Mouse (Mus musculus) cerebellum, adult 9-11 months (tissue): Measurements from ENCODE around the gene Sdhb.

Experiments
- DNase-seq: peaks from one replicate; pipeline ENCODE4 v3.0.0; 2022

The Sdhb gene

DNA sequence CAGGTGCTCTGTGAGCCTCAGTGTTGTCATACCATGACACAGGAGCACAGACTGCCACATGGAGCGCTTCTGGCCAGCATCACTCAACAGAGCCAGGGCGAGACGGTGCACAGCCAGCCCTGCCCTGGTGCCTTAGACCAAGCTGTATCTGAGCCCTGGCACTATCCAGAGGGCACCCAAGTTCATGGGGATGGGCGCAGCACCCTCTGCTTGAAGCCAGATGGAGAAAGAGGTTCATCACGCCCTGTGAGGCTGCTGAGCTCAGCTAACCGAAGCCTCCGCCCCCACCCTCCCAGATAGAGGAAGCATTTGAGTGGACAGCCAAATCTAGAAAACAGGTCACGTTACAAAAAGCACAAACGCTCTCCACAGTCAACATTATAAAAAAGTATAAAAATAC lies 55.3 kb downstream of the Sdhb start:
- peak; percentile 39 for DNase-seq

DNA sequence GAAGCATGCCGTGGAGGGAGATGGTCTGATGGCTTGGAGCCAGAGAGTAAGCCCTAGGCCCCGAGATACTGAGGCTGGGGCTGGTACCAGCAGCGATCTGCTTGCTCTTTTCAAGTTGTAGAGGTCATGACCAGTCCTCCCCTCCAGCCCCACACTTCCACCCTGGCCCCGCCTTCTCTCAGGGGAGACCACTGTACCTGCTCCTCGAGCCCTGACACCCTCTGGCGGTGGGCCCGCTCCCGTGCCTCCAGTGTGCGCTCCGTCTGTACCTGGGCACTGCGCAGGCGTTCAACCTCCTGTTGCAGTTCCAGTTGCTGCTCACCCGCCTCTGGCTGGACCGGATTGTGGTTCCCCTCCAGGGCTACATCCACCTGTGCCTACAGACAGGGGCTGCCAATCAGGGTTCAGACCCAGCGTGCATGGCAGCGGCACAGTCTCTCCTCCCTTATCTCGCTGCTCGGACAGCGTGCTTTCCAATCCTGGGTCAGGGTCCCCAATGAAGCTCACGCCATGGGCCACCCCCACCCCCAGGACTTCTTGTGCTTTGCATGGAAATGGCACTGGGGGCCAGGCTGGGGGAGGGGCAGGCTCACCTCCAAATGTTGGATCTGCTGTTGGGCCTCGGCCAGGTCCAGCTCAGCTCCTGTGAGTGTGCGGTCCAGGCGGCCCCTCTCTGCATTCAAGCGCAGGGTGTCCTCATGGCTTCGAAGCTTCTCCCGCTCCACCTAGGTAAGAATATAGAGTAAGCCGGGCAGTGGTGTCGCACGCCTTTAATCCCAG lies 56.8 kb downstream of the Sdhb start:
- DNase-seq, result peak; percentile 57

DNA sequence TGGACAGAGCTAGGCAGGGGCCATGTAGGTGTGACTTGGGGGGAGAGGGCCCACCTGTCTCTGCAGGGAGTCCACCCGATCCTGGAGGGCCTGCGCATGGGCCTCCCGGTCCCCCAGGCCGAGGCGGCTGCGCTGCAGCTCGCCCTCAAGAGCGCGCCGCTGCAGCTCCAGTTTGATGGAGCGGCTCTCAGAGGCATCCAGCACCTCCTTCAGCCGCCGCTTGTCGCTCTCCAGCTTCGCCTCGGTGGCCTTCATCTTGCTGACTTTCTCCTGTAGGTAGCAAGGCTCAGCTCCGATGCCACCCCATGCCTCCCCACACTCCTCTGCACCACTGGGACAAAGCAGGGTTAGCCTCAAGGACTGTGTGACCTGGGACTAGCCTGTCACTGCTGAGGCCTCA lies 59.2 kb downstream of the Sdhb start:
- DNase-seq, result peak; percentile 32

DNA sequence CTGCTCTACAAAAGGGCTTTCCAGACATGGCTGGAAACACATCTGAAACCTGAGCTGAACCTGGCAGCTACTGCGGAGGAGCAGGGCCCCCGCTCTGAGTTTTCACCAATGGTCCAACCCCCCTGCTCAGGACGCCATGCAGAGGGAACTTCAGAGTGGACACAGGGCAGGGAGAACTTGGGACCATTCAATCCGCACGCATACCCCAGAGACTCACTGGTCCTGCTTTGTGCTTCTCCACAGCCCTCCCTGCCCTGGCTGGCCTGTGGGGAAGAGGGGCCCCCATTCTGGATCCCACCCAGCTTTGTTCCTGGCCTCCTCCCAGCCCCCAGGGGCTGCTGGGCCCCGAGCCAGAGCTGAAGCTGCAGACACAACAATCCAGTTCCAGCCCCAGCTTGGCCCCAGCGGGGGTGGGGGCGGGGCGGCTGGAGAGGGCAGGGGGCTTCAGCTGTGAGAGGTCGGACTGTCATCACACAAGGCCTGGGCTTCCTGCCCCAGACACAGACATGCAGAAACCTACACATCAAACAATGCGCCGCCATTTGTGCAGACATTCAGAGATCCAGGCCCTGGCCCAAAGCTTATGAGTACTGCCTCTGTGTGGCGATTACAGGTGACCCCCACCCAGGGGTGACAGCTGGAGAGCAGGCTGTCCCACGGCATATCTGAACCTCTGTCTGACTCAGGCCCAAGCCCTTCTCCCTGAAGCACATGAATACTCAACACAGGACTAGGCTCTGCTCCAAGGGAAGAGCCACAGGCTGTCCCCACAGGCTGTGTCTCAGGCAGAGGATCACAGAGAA lies 60.0 kb downstream of the Sdhb start:
- DNase-seq, result peak; percentile 66

DNA sequence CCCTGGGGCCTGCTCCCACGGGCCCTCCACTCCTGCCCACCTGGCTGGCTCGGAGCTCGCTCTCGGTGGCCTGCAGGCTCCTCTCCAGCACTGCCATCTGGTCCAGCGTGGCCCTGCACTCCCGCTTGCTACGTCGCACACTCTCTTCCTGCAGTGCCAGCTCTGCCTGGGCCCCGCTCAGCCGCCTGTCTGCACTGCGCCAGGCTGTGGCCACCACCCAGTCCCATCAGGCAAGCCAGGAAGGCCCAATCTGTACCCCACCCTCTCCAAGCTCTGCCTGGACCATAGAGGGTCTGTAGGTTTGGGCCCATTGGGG lies 60.6 kb downstream of the Sdhb start:
- DNase-seq, result peak; percentile 77

DNA sequence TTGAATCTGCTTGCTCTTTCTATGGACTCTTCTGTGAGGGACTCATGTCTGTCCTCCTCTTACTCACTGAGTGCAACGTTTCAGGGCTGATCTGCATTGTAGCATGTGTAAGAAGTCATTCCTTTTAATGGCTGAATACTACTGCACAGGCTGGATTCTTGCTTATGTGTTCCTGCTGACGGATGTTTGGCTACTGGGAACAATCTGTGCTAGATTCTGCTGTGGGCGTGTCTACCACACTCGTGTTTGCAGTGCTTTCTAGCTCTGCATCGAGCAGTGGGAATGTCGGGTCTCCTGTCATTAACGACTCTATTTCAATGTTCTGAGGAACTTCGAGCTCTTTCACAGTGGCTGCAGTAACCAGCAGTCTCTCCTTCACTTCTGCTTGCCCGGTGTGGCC lies 63.0 kb downstream of the Sdhb start:
- DNase-seq, result no peak

DNA sequence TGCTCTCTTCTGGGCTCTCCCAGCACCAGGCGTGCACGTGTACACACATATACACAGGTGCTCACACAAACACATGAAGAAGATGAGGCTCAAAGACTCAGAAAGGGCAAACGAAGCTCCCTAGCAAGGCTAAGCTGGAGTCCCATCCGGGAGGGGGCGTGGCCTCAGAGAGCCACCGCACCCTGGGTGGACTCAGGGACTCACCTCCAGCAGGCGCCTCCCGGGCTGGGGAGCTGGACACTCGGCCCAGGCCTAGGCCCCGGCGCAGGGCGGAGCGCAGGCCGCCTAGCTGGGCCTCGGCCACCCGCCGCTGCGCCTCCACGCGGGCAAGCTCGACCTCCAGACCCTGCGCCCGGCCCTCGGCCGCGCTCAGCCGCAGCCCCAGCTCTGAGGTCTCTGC lies 64.0 kb downstream of the Sdhb start:
- DNase-seq, result no peak
